Comparison of ENCODE assay signal across 33 mouse cellular contexts in genomic region chr5:30255567-30256354, GRCm38 (mm10). TPM values are rescaled to one million over a fixed set of nuclear protein-coding genes. Genes with fewer than 3 reads are reported as not detected.
DNase-seq lines count a peak whose midpoint lies in the region; ATAC-seq and TF ChIP-seq lines count a peak whose summit lies in the region.
"Had no signal": no experiment of that assay in that cellular context is flagged by ENCODE, and none has a peak within 500 bp of the region (broad histone marks: within the 10 kb centered on the region; RNA-seq: fewer than 3 reads in every experiment).

No protein-coding gene starts in this region.

- no peaks in the 10 kb centered on the region for H3K4me1 ChIP-seq in liver, adult 2 months (ENCODE audit: control insufficient read depth, insufficient read depth, low read length)
- no peaks in the 10 kb centered on the region; the same call in 1 of the 2 replicates for H3K4me1 ChIP-seq in liver, embryonic 12.5 days
- H3K4me1 ChIP-seq in liver, embryonic 13.5 days (replicated peaks), result no peaks in the 10 kb centered on the region; the same call in 1 of the 2 replicates
- H3K4me1 ChIP-seq in stomach, postnatal 0 days (replicated peaks; ENCODE audit: control insufficient read depth, insufficient read depth), result no peaks in the 10 kb centered on the region
- H3K4me1 ChIP-seq: embryonic facial prominence, embryonic 13.5 days; forebrain, embryonic 12.5 days; limb, embryonic 12.5 days; midbrain, embryonic 12.5 days had no signal

- no peaks in the 10 kb centered on the region for H3K79me2 ChIP-seq in liver, adult 2 months (ENCODE audit: control insufficient read depth, insufficient read depth, low read length)

- H3K4me2 ChIP-seq in liver, embryonic 12.5 days, result no peak overlapping the region
- H3K4me2 ChIP-seq in liver, embryonic 13.5 days, result no peak overlapping the region
- H3K4me2 ChIP-seq in stomach, postnatal 0 days (replicated peaks; ENCODE audit: low read depth), result no peak overlapping the region
- H3K4me2 ChIP-seq: embryonic facial prominence, embryonic 13.5 days; forebrain, embryonic 12.5 days; hindbrain, embryonic 14.5 days; limb, embryonic 12.5 days; midbrain, embryonic 12.5 days had no signal

- peak; percentile 40 for DNase-seq in liver, adult 2 months (ENCODE audit: extremely low read depth, low read depth, low spot score)
- DNase-seq in lung, postnatal 10 days, result peak; percentile 32
- no peak for DNase-seq in lung, adult 18-20 months
- no peak for DNase-seq in liver, embryonic 13.5 days
- no peak for DNase-seq in stomach, postnatal 0 days (ENCODE audit: low spot score)
- DNase-seq in urinary bladder, postnatal 36 days (ENCODE audit: low spot score in 2 of 2), result no peak
- DNase-seq in ovary, postnatal 10 days (ENCODE audit: low spot score), result no peak
- DNase-seq: adrenal gland, adult 8-10 months; cerebellum, adult 8-10 months; cerebellum, postnatal 36 days; embryo, embryonic 11 days; gastrocnemius, postnatal 25 days; heart, adult 2 months; heart, postnatal 4 days; kidney, adult 9 months; kidney, postnatal 14 days; layer of hippocampus, postnatal 36 days; right cerebral cortex, postnatal 14 days had no signal

- TF ChIP-seq POLR2A in liver, adult 2 months (IDR thresholded peaks at IDR 0.05; ENCODE audit: extremely low read depth, insufficient read depth, low read length), result no peak

- H3K36me3 ChIP-seq in liver, adult 2 months (ENCODE audit: control insufficient read depth, insufficient read depth, low read length), result peaks cover 32% of the 10 kb centered on the region
- peaks cover 80% of the 10 kb centered on the region for H3K36me3 ChIP-seq in liver, embryonic 12.5 days
- H3K36me3 ChIP-seq in liver, embryonic 13.5 days, result peaks cover 70% of the 10 kb centered on the region
- 0 out of 2 replicates have a peak, but pooled peaks cover 5% of the 10 kb centered on the region for H3K36me3 ChIP-seq in stomach, postnatal 0 days (ENCODE audit: control insufficient read depth, insufficient read depth, low read length)

- TF ChIP-seq EP300 in stomach, postnatal 0 days (optimal IDR thresholded peaks at IDR 0.05), result no peak

- no peaks in the 10 kb centered on the region for H3K9me3 ChIP-seq in liver, embryonic 12.5 days (replicated peaks)
- H3K9me3 ChIP-seq in liver, embryonic 13.5 days (replicated peaks), result no peaks in the 10 kb centered on the region
- no peaks in the 10 kb centered on the region for H3K9me3 ChIP-seq in stomach, postnatal 0 days (ENCODE audit: control insufficient read depth, low read length)
- H3K9me3 ChIP-seq: embryonic facial prominence, embryonic 13.5 days; forebrain, embryonic 12.5 days; limb, embryonic 12.5 days; midbrain, embryonic 12.5 days had no signal

- no peaks in the 10 kb centered on the region for H3K27me3 ChIP-seq in liver, adult 2 months (ENCODE audit: control insufficient read depth, insufficient read depth, low read length)
- H3K27me3 ChIP-seq in liver, embryonic 12.5 days (replicated peaks), result no peaks in the 10 kb centered on the region
- no peaks in the 10 kb centered on the region for H3K27me3 ChIP-seq in liver, embryonic 13.5 days
- H3K27me3 ChIP-seq in stomach, postnatal 0 days (ENCODE audit: control insufficient read depth, insufficient read depth, low read length), result no peaks in the 10 kb centered on the region
- H3K27me3 ChIP-seq: embryonic facial prominence, embryonic 13.5 days; forebrain, embryonic 12.5 days; limb, embryonic 12.5 days; midbrain, embryonic 12.5 days had no signal

- H3K9ac ChIP-seq in liver, adult 2 months (ENCODE audit: low read depth, low read length), result no peak overlapping the region
- H3K9ac ChIP-seq in liver, embryonic 12.5 days, result no peak overlapping the region
- H3K9ac ChIP-seq in liver, embryonic 13.5 days, result no peak overlapping the region
- no peak overlapping the region for H3K9ac ChIP-seq in stomach, postnatal 0 days (ENCODE audit: low read length)
- H3K9ac ChIP-seq: embryonic facial prominence, embryonic 13.5 days; forebrain, embryonic 12.5 days; hindbrain, embryonic 14.5 days; limb, embryonic 12.5 days; midbrain, embryonic 12.5 days had no signal

- peak; percentile 40 for TF ChIP-seq CTCF in liver, adult 2 months (IDR thresholded peaks at IDR 0.05; ENCODE audit: low read depth, low read length)
- TF ChIP-seq CTCF in stomach, postnatal 0 days (IDR thresholded peaks at IDR 0.05; ENCODE audit: low read depth), result peak; percentile 46

- H3K27ac ChIP-seq in liver, adult 2 months (replicated peaks; ENCODE audit: insufficient read depth, low read depth, low read length), result no peak overlapping the region
- no peak overlapping the region for H3K27ac ChIP-seq in liver, embryonic 12.5 days
- no peak overlapping the region for H3K27ac ChIP-seq in liver, embryonic 13.5 days
- no peak overlapping the region for H3K27ac ChIP-seq in stomach, postnatal 0 days (replicated peaks)
- H3K27ac ChIP-seq: embryonic facial prominence, embryonic 13.5 days; forebrain, embryonic 12.5 days; heart, adult 2 months; hindbrain, embryonic 14.5 days; limb, embryonic 12.5 days; midbrain, embryonic 12.5 days had no signal

- no peak for ATAC-seq in liver, embryonic 12.5 days
- 0 out of 2 replicates have a peak, but pooled peaks have one; percentile 54 for ATAC-seq in liver, embryonic 13.5 days (ENCODE audit: low read depth)
- ATAC-seq in stomach, postnatal 0 days (ENCODE audit: low FRiP score, low TSS enrichment), result no peak
- ATAC-seq: inflammation-experienced regulatory T-cells, adult 6 months had no signal

- WGBS in liver, adult 2 months, result 43% methylated on average over 12 of the region's 12 CpGs
- 79% methylated on average over 12 of the region's 12 CpGs for WGBS in liver, embryonic 12.5 days (ENCODE audit: insufficient replicate concordance)
- WGBS in liver, embryonic 13.5 days (ENCODE audit: insufficient replicate concordance), result 80% methylated on average over 12 of the region's 12 CpGs
- 64% methylated on average over 12 of the region's 12 CpGs for WGBS in stomach, postnatal 0 days

- H3K4me3 ChIP-seq in liver, adult 2 months (ENCODE audit: insufficient read depth, low read depth, low read length), result no peak overlapping the region
- no peak overlapping the region for H3K4me3 ChIP-seq in liver, embryonic 12.5 days
- no peak overlapping the region for H3K4me3 ChIP-seq in liver, embryonic 13.5 days (replicated peaks)
- no peak overlapping the region for H3K4me3 ChIP-seq in stomach, postnatal 0 days (ENCODE audit: low read depth, low read length)
- H3K4me3 ChIP-seq: embryonic facial prominence, embryonic 13.5 days; erythroblast, embryonic 14.5 days; forebrain, embryonic 12.5 days; heart, adult 2 months; limb, embryonic 12.5 days; midbrain, embryonic 12.5 days had no signal

RNA-seq across cellular contexts. Expression of gene Selenoi, which starts 23.4 kb away (rescaled TPM):
- total RNA-seq in liver, adult 2 months (2014; rRNA removed), result 26.6 and 31.8 TPM in 2 replicates
- polyA plus RNA-seq in liver, adult 2 months (2012; rRNA removed), result 59.7 and 73.9 TPM in 2 replicates
- polyA plus RNA-seq in liver, embryonic 12.5 days (2016; fragmentation: Nextera tagmentation; extraction: Ambion mirVana), result 20.2 and 22.0 TPM in 2 replicates
- 14.0 and 21.3 TPM in 2 replicates for polyA plus RNA-seq in liver, embryonic 13.5 days (2015; fragmentation: Nextera tagmentation; extraction: Ambion mirVana)
- 25.5 and 26.7 TPM in 2 replicates for polyA plus RNA-seq in stomach, postnatal 0 days (2015; fragmentation: Nextera tagmentation; extraction: Ambion mirVana)

RNA-seq across cellular contexts. Expression of gene Drc1, which starts 25.4 kb away (rescaled TPM):
- total RNA-seq in liver, adult 2 months (2014; rRNA removed), result 0.74 and 1.2 TPM in 2 replicates
- polyA plus RNA-seq in liver, adult 2 months (2012; rRNA removed), result 0.23 and 0.30 TPM in 2 replicates
- polyA plus RNA-seq in liver, embryonic 12.5 days (2016; fragmentation: Nextera tagmentation; extraction: Ambion mirVana), result 1.6 and 1.7 TPM in 2 replicates
- polyA plus RNA-seq in liver, embryonic 13.5 days (2015; fragmentation: Nextera tagmentation; extraction: Ambion mirVana), result 1.8 TPM in 2 replicates
- 1.1 and 1.7 TPM in 2 replicates for polyA plus RNA-seq in stomach, postnatal 0 days (2015; fragmentation: Nextera tagmentation; extraction: Ambion mirVana)
- total RNA-seq: gastrocnemius, postnatal 25 days; heart, adult 2 months had no signal
- polyA plus RNA-seq: erythroblast, embryonic 14.5 days; heart, embryonic 14.5 days; urinary bladder, adult 2 months had no signal

RNA-seq across cellular contexts. Expression of gene Adgrf3, which starts 50.2 kb away (rescaled TPM):
- total RNA-seq in liver, adult 2 months (2014; rRNA removed), result not detected in 2 replicates
- polyA plus RNA-seq in liver, adult 2 months (2012; rRNA removed), result not detected in 2 replicates
- not detected in 2 replicates for polyA plus RNA-seq in liver, embryonic 12.5 days (2016; fragmentation: Nextera tagmentation; extraction: Ambion mirVana)
- polyA plus RNA-seq in liver, embryonic 13.5 days (2015; fragmentation: Nextera tagmentation; extraction: Ambion mirVana), result not detected in 2 replicates
- polyA plus RNA-seq in stomach, postnatal 0 days (2015; fragmentation: Nextera tagmentation; extraction: Ambion mirVana), result 0.12 and 0.24 TPM in 2 replicates
- total RNA-seq: adrenal gland, adult 8-10 months; gastrocnemius, postnatal 25 days; layer of hippocampus, adult 8-10 months; layer of hippocampus, postnatal 36 days; left cerebral cortex, postnatal 10 days; megakaryocyte, adult 5-6 weeks; neutrophil, adult 5-6 weeks had no signal
- polyA plus RNA-seq: C2C12; embryonic facial prominence, embryonic 13.5 days; erythroblast, embryonic 14.5 days; forebrain, embryonic 12.5 days; hindbrain, embryonic 14.5 days; limb, embryonic 12.5 days; midbrain, embryonic 12.5 days; urinary bladder, adult 2 months had no signal

Comparison
In these comparisons a context has a peak if more than half of its experiments do, and no peak if none do; other contexts are left out.
1. DNase-seq: peak in liver, adult 2 months (single experiment) and lung, postnatal 10 days (single experiment); none in lung, adult 18-20 months (0 of 2), liver, embryonic 13.5 days (single experiment), stomach, postnatal 0 days (single experiment), urinary bladder, postnatal 36 days (0 of 2) and ovary, postnatal 10 days (single experiment).